Mouse (Mus musculus) stomach, embryonic 14.5 days (tissue): ENCODE measurements around the gene Ifi203. TPM values are rescaled to one million over a fixed set of nuclear protein-coding genes. Genes with fewer than 3 reads are reported as not detected.
"Not testable (repeated sequence)": the region's sequence is repeated elsewhere in the genome, so short reads cannot be mapped to it uniquely, and the experiment has no call there.

Experiments used
- ATAC-seq: fragments of 200-750 bp; cut with Nextera tagmentation; 2 replicates; pipeline ENCODE4 v1.8.0; 2017; ENCODE audit warnings: low read depth, moderate TSS enrichment; ENCODE audit not compliant: insufficient number of reproducible peaks, insufficient read depth, low FRiP score
- H3K27ac ChIP-seq: fragments of 300-500 bp; sonication (generic); 2 replicates; pipeline ENCODE4 v1.5.1; 2014; ENCODE audit warnings: mild to moderate bottlenecking, low read length, moderate library complexity, mixed read lengths
- H3K27me3 ChIP-seq: fragments of 300-500 bp; sonication (generic); 2 replicates; pipeline ENCODE4 v1.6.1; 2014; ENCODE audit warnings: low read length, control low read depth, mixed read lengths; ENCODE audit not compliant: control insufficient read depth, insufficient read depth
- H3K36me3 ChIP-seq: fragments of 300-500 bp; sonication (generic); 2 replicates; pipeline ENCODE4 v1.6.1; 2014; ENCODE audit warnings: mild to moderate bottlenecking, control low read depth, low read length, moderate library complexity, mixed read lengths; ENCODE audit not compliant: control insufficient read depth, insufficient read depth
- H3K4me1 ChIP-seq: fragments of 300-500 bp; sonication (generic); 2 replicates; pipeline ENCODE4 v1.6.1; 2014; ENCODE audit warnings: low read length, control low read depth, mixed read lengths; ENCODE audit not compliant: control insufficient read depth, insufficient read depth
- H3K4me2 ChIP-seq: fragments of 300-500 bp; sonication (generic); replicated peaks from 2 replicates; pipeline ENCODE4 v1.6.1; 2014; ENCODE audit warnings: low read depth, low read length, control low read depth
- H3K4me3 ChIP-seq: fragments of 300-500 bp; sonication (generic); 2 replicates; pipeline ENCODE4 v1.5.1; 2014; ENCODE audit warnings: low read depth, low read length, control low read depth
- H3K9ac ChIP-seq: fragments of 300-500 bp; sonication (generic); replicated peaks from 2 replicates; pipeline ENCODE4 v1.6.1; 2014; ENCODE audit warnings: low read depth, mild to moderate bottlenecking, control low read depth, low read length, moderate library complexity, mixed read lengths
- H3K9me3 ChIP-seq: fragments of 300-500 bp; sonication (generic); 2 replicates; pipeline ENCODE4 v1.6.1; 2016; ENCODE audit warnings: low read depth, low read length, control low read depth; ENCODE audit not compliant: control insufficient read depth
- WGBS: fragments of 180-500 bp; shearing (Covaris S2); extraction: QIAGEN DNeasy Blood & Tissue Kit; methylation state at CpG from one replicate; pipeline ENCODE4 v1.1.7; 2014; 5-methylcytosine and 5-hydroxymethylcytosine counted together
- polyA plus RNA-seq: library from polyadenylated mRNA; unstranded; fragments of >200 nt; fragmentation: Nextera tagmentation; extraction: Ambion mirVana; gene quantifications from 2 replicates; pipeline ENCODE4 v1.2.1, GENCODE M21; 2014

Gene Ifi203
- polyA plus RNA-seq, 1 experiment from 2014 or later: 1.1 TPM

GRCm38 (mm10) chr1:173955071-173955796 lies 12.8 kb upstream of the Ifi203 start:
- H3K9me3 ChIP-seq: no peaks in the 10 kb centered on the region
- no peak overlapping the region for H3K4me3 ChIP-seq
- no peak for ATAC-seq
- H3K27ac ChIP-seq: no peak overlapping the region
- no peaks in the 10 kb centered on the region for H3K27me3 ChIP-seq
- no peak overlapping the region for H3K9ac ChIP-seq
- no peak overlapping the region for H3K4me2 ChIP-seq
- no peaks in the 10 kb centered on the region for H3K36me3 ChIP-seq
- H3K4me1 ChIP-seq: no peaks in the 10 kb centered on the region
- 84% methylated on average over 2 of the region's 2 CpGs for WGBS

- no peaks in the 10 kb centered on the region for H3K9me3 ChIP-seq
- H3K36me3 ChIP-seq: no peaks in the 10 kb centered on the region
- WGBS: 82% methylated on average over 1 of the region's 1 CpGs
- ATAC-seq: no peak
- H3K9ac ChIP-seq: no peak overlapping the region
- H3K4me1 ChIP-seq: no peaks in the 10 kb centered on the region
- H3K4me3 ChIP-seq: no peak overlapping the region
- no peak overlapping the region for H3K27ac ChIP-seq
- no peak overlapping the region for H3K4me2 ChIP-seq
- no peaks in the 10 kb centered on the region for H3K27me3 ChIP-seq
Measured at GRCm38 (mm10) chr1:173953563-173953962, 11.1 kb upstream of the Ifi203 start.

- H3K36me3 ChIP-seq, ATAC-seq, H3K27ac ChIP-seq, H3K27me3 ChIP-seq, H3K4me3 ChIP-seq, H3K4me2 ChIP-seq, H3K9ac ChIP-seq, H3K4me1 ChIP-seq, H3K9me3 ChIP-seq: not testable (repeated sequence)
- 88% methylated on average over 2 of the region's 2 CpGs for WGBS
Measured at GRCm38 (mm10) chr1:173949044-173949443, 6.6 kb upstream of the Ifi203 start.

GRCm38 (mm10) chr1:173942780-173943066 lies 251 bp upstream of the Ifi203 start:
- not testable (repeated sequence) for H3K4me2 ChIP-seq, H3K36me3 ChIP-seq, H3K9ac ChIP-seq, H3K4me1 ChIP-seq, ATAC-seq, H3K9me3 ChIP-seq, H3K27me3 ChIP-seq, H3K4me3 ChIP-seq, H3K27ac ChIP-seq

- H3K36me3 ChIP-seq, H3K4me1 ChIP-seq, H3K9me3 ChIP-seq, H3K27ac ChIP-seq, H3K27me3 ChIP-seq, ATAC-seq, H3K4me3 ChIP-seq, H3K9ac ChIP-seq, H3K4me2 ChIP-seq: not testable (repeated sequence)
- WGBS: 91% methylated on average over 2 of the region's 2 CpGs
Measured at GRCm38 (mm10) chr1:173941522-173941921, 950 bp downstream of the Ifi203 start.

GRCm38 (mm10) chr1:173919279-173919678 lies 23.2 kb downstream of the Ifi203 start:
- H3K27me3 ChIP-seq, H3K4me1 ChIP-seq, H3K27ac ChIP-seq, H3K36me3 ChIP-seq, H3K4me2 ChIP-seq, H3K4me3 ChIP-seq, H3K9ac ChIP-seq, H3K9me3 ChIP-seq, ATAC-seq: not testable (repeated sequence)
- WGBS: 72% methylated on average over 2 of the region's 3 CpGs

GRCm38 (mm10) chr1:173914559-173914958 lies 27.9 kb downstream of the Ifi203 start:
- H3K27ac ChIP-seq: no peak overlapping the region
- H3K27me3 ChIP-seq: no peaks in the 10 kb centered on the region
- ATAC-seq: no peak
- WGBS: 74% methylated on average over 2 of the region's 2 CpGs
- H3K4me2 ChIP-seq: no peak overlapping the region
- no peak overlapping the region for H3K9ac ChIP-seq
- H3K4me1 ChIP-seq: no peaks in the 10 kb centered on the region
- no peak overlapping the region for H3K4me3 ChIP-seq
- H3K36me3 ChIP-seq: no peaks in the 10 kb centered on the region
- no peaks in the 10 kb centered on the region for H3K9me3 ChIP-seq

- ATAC-seq: not testable (repeated sequence)
Measured at GRCm38 (mm10) chr1:173913256-173913791, 29.1 kb downstream of the Ifi203 start.

More at GRCm38 (mm10) chr1:173913256-173913791, 29.1 kb downstream of the Ifi203 start:
- not testable (repeated sequence) for H3K4me2 ChIP-seq, H3K36me3 ChIP-seq, H3K9me3 ChIP-seq, H3K4me1 ChIP-seq, H3K9ac ChIP-seq, H3K4me3 ChIP-seq, H3K27me3 ChIP-seq, H3K27ac ChIP-seq
